Mouse (Mus musculus): ENCODE data around the gene Trio.

- TF ChIP-seq CTCF (IDR thresholded peaks at IDR 0.05; ENCODE audit: low read depth, low read length) = no peak
- no peak for TF ChIP-seq TAL1 (conservative IDR thresholded peaks at IDR 0.05; ENCODE audit: low read depth, low read length)
- no peak for TF ChIP-seq GATA1 (IDR thresholded peaks at IDR 0.05; ENCODE audit: borderline replicate concordance, low read length)
These were observed 159.6 kb downstream of the Trio start for GRCm38 (mm10) chr15:27866053-27866452.

Measured in G1E (cell line).